Mouse (Mus musculus) E14TG2a.4 (cell line): Measurements from ENCODE around the gene D630045J12Rik.

Experiments used
- H3K27me3 ChIP-seq: 2 replicates; pipeline ENCODE4 v1.6.1; 2014; ENCODE audit warnings: low read length, control low read depth; ENCODE audit not compliant: insufficient read depth
- H3K36me3 ChIP-seq: 2 replicates; pipeline ENCODE4 v1.6.1; 2014; ENCODE audit warnings: low read length, control low read depth; ENCODE audit not compliant: insufficient read depth
- H3K4me1 ChIP-seq: replicated peaks from 2 replicates; pipeline ENCODE4 v1.6.1; 2014; ENCODE audit warnings: low read depth, low read length, control low read depth
- H3K4me3 ChIP-seq: replicated peaks from 2 replicates; pipeline ENCODE4 v1.5.1; 2014; ENCODE audit warnings: mild to moderate bottlenecking, low read length
- H3K9me3 ChIP-seq: 2 replicates; pipeline ENCODE4 v1.6.1; 2014; ENCODE audit warnings: low read length, control low read depth
- CTCF ChIP-seq: conservative IDR thresholded peaks from 2 replicates; pipeline ENCODE4 v1.5.1; 2014; ENCODE audit warnings: low read length
- NANOG ChIP-seq: IDR thresholded peaks from 2 replicates; pipeline ENCODE4 v1.6.1; 2014; ENCODE audit warnings: borderline replicate concordance, low read length, mixed read lengths
- POU5F1 ChIP-seq: IDR thresholded peaks from 2 replicates; pipeline ENCODE4 v1.6.1; 2014; ENCODE audit warnings: low read length, borderline replicate concordance

The D630045J12Rik gene

GRCm38 (mm10) chr6:38235991-38236658 lies 17.7 kb downstream of the D630045J12Rik start:
- Histone ChIP-seq H3K9me3 (no peaks in the 10 kb centered on the region), H3K4me3 (no peak overlapping the region), H3K4me1 (peaks cover 43% of the 10 kb centered on the region), H3K27me3 (no peaks in the 10 kb centered on the region), H3K36me3 (no peaks in the 10 kb centered on the region)
- TF ChIP-seq CTCF (no peak), POU5F1 (no peak), NANOG (no peak)

GRCm38 (mm10) chr6:38233803-38234202 lies 20.0 kb downstream of the D630045J12Rik start:
- Histone ChIP-seq H3K36me3 (no peaks in the 10 kb centered on the region), H3K4me3 (no peak overlapping the region), H3K27me3 (no peaks in the 10 kb centered on the region), H3K4me1 (peaks cover 44% of the 10 kb centered on the region), H3K9me3 (peaks cover 5% of the 10 kb centered on the region)
- no peak for TF ChIP-seq CTCF
- no peak for TF ChIP-seq NANOG
- TF ChIP-seq POU5F1: no peak

GRCm38 (mm10) chr6:38232917-38233316 lies 20.9 kb downstream of the D630045J12Rik start:
- H3K4me3 ChIP-seq: no peak overlapping the region
- H3K9me3 ChIP-seq: peaks cover 13% of the 10 kb centered on the region
- H3K36me3 ChIP-seq: no peaks in the 10 kb centered on the region
- no peak for TF ChIP-seq NANOG
- peaks cover 36% of the 10 kb centered on the region for H3K4me1 ChIP-seq
- H3K27me3 ChIP-seq: no peaks in the 10 kb centered on the region

GRCm38 (mm10) chr6:38231994-38232393 lies 21.8 kb downstream of the D630045J12Rik start:
- Histone ChIP-seq H3K27me3 (no peaks in the 10 kb centered on the region), H3K9me3 (peaks cover 15% of the 10 kb centered on the region), H3K4me3 (no peak overlapping the region), H3K4me1 (peaks cover 36% of the 10 kb centered on the region), H3K36me3 (no peaks in the 10 kb centered on the region)
- no peak for TF ChIP-seq CTCF
- TF ChIP-seq NANOG: no peak
- TF ChIP-seq POU5F1: no peak

GRCm38 (mm10) chr6:38224079-38224478 lies 29.7 kb downstream of the D630045J12Rik start:
- TF ChIP-seq CTCF (no peak), NANOG (no peak), POU5F1 (no peak)
- Histone ChIP-seq H3K9me3 (peaks cover 13% of the 10 kb centered on the region), H3K4me3 (no peak overlapping the region), H3K27me3 (no peaks in the 10 kb centered on the region), H3K36me3 (no peaks in the 10 kb centered on the region), H3K4me1 (peaks cover 6% of the 10 kb centered on the region)

GRCm38 (mm10) chr6:38219261-38219660 lies 34.5 kb downstream of the D630045J12Rik start:
- no peaks in the 10 kb centered on the region; the same call in 1 of the 2 replicates for H3K4me1 ChIP-seq
- H3K27me3 ChIP-seq: no peaks in the 10 kb centered on the region
- no peaks in the 10 kb centered on the region for H3K36me3 ChIP-seq
- TF ChIP-seq POU5F1: no peak
- TF ChIP-seq CTCF: no peak
- no peak for TF ChIP-seq NANOG
- no peak overlapping the region for H3K4me3 ChIP-seq
- no peaks in the 10 kb centered on the region for H3K9me3 ChIP-seq

GRCm38 (mm10) chr6:38215448-38216110 lies 38.2 kb downstream of the D630045J12Rik start:
- H3K4me3 ChIP-seq: no peak overlapping the region
- H3K9me3 ChIP-seq: peaks cover 20% of the 10 kb centered on the region
- H3K4me1 ChIP-seq: no peaks in the 10 kb centered on the region
- no peaks in the 10 kb centered on the region for H3K27me3 ChIP-seq
- H3K36me3 ChIP-seq: no peaks in the 10 kb centered on the region
- TF ChIP-seq CTCF: no peak
- no peak for TF ChIP-seq NANOG
- TF ChIP-seq POU5F1: no peak

GRCm38 (mm10) chr6:38207621-38208020 lies 46.2 kb downstream of the D630045J12Rik start:
- Histone ChIP-seq H3K4me1 (peaks cover 53% of the 10 kb centered on the region), H3K4me3 (no peak overlapping the region), H3K9me3 (peaks cover 12% of the 10 kb centered on the region), H3K36me3 (no peaks in the 10 kb centered on the region), H3K27me3 (no peaks in the 10 kb centered on the region)
- no peak for TF ChIP-seq CTCF
- TF ChIP-seq POU5F1: no peak
- 0 out of 2 replicates have a peak, but pooled peaks have one; percentile 11 for TF ChIP-seq NANOG
